Mouse (Mus musculus) frontal cortex, postnatal 14 days (tissue): ENCODE measurements around the gene Ubl4b.

Experiments
- DNase-seq, 2 experiments: peaks; one replicate each; pipeline ENCODE4 v3.0.0; 2022; ENCODE audit warnings: low spot score in 2 of 2

Ubl4b gene

GRCm38 (mm10) chr3:107567766-107568165 is 12.9 kb upstream of the Ubl4b start:
- no peak for DNase-seq

- no peak for DNase-seq
Observed at GRCm38 (mm10) chr3:107565331-107565730, 10.5 kb upstream of the Ubl4b start.

DNA sequence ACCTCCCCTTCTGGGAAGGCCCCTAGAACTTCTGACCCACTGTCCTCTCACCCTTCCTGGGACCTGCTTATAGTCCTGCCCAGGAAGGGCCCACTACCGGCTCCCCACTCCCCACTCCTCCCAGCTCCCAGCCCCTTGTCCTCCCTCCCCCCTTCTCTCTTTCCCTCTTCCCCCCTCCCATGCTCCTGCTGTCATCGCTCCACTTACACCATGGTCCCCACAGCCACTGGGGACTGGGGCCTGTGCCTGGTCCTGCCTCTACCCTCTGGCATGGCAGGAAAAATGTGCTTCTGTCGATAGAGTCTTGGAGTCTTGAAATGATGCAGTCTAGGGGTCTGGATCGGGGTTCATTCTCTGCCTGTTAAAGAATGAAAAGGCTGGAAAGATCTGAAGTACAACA is 9.0 kb upstream of the Ubl4b start:
- DNase-seq: no peak

DNA sequence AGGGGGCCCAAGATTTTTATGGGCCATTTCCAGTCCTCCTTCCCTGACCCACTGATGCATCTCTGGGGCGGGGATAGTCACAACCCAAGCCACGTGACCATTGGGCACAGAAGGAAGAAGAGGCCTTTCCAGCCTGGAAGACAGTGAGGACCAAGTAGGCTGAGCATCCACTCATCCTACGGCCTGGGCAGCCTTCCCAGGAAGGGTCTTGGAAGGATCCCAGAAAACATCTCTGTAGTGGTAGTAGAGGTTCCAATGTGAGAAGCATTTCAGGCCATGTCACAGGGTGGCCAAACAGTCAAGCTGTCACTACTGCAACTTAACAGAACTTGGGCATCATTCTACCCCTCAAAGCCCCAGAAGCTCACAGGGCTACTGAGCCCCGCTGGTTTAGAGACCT is 7.7 kb upstream of the Ubl4b start:
- no peak for DNase-seq

- DNase-seq: no peak
Observed at GRCm38 (mm10) chr3:107562104-107562503, 7.2 kb upstream of the Ubl4b start.

DNA sequence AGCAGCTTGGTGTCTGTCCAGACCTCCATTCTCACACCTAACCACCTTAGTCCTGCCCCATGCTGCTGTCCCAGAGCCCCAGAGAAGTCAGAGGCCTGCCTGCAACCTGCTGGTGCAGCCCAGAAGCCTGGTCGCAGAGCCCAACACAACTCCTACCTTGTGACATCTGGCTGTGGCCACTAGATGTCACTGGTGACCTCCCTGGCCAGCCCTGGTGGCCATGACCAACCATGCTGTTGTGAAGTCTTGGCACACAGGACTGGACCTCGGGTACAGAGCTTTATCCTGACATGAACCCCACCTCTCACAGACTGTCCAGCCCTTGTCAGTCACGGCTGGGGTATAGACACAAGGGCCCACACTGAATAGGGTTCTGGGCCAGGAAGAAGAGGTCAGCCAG is 4.3 kb upstream of the Ubl4b start:
- DNase-seq: peak in 1 of 2 experiments; percentile 50

DNA sequence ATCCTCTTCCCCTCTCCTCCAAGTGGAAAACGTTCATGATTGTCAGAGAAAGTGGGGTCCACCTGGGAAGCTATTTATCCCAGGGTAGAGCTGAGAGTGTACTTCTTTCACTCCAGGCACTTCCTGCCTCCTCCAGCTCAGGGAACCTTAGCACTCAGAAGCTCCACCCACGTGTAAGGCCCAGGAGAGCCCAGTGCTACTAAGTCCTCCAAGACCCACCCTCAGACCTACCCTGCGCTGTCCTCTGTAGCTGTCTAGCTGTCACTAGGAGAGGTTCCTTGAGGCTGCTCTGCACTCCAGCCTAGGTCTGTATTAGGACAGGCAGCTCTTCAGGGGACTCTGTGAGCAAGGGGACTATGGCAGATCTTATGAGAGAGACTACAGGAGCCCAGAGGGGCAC is 3.9 kb upstream of the Ubl4b start:
- DNase-seq: no peak

DNA sequence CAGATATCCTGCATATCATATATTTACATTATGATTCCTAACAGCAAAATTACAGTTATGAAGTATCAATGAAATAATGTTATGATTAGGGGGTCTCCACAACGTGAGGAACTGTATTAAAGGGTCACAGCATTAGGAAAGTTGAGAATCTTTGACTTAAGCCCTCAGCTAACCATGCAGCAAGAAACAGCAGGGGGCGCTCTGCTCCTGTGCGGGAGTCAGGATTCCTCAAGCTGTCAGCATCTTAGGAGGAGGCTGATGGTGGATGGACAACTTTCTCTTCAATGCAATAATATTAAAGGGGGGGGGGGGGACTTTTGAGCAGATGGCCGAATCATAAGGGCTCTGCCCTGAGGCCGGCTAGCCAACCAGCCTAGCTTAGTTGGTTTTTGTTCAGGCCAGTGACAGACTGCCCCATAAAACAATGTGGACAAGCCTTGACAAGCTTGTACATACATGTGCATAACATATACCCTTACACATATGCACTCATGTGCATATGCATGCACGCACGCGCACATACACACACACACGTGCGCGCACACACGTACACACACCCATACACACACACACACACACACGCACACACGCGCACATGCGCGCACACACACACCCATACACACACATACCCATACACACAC is 4.3 kb downstream of the Ubl4b start:
- DNase-seq: peak in 1 of 2 experiments; percentile 72

GRCm38 (mm10) chr3:107546956-107547355 is 7.9 kb downstream of the Ubl4b start:
- DNase-seq: no peak

- no peak for DNase-seq
Observed at GRCm38 (mm10) chr3:107545716-107546412, 9.0 kb downstream of the Ubl4b start.

GRCm38 (mm10) chr3:107545278-107545677 is 9.6 kb downstream of the Ubl4b start:
- DNase-seq: no peak

GRCm38 (mm10) chr3:107543158-107544080 is 11.5 kb downstream of the Ubl4b start:
- no peak for DNase-seq

GRCm38 (mm10) chr3:107542584-107542983 is 12.3 kb downstream of the Ubl4b start:
- no peak for DNase-seq

DNA sequence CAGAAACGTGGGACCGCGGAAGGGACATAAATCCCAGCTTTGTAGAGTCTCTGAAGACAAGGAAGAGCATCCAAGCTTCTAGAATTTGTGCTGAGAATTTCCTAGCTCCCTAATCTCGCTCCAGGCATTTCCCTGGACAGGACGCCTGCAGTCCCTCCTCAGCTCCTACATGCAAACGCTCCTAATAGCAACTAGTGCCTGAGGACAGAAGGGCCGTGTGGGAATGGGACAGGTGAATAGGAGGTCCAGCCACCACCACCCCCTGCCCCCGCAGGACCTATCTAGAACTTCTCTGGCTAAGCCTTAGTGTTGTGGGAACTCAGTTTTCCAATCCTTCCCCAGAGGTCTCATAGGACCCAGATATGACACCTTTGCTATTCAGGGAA is 17.4 kb downstream of the Ubl4b start:
- DNase-seq: no peak

DNA sequence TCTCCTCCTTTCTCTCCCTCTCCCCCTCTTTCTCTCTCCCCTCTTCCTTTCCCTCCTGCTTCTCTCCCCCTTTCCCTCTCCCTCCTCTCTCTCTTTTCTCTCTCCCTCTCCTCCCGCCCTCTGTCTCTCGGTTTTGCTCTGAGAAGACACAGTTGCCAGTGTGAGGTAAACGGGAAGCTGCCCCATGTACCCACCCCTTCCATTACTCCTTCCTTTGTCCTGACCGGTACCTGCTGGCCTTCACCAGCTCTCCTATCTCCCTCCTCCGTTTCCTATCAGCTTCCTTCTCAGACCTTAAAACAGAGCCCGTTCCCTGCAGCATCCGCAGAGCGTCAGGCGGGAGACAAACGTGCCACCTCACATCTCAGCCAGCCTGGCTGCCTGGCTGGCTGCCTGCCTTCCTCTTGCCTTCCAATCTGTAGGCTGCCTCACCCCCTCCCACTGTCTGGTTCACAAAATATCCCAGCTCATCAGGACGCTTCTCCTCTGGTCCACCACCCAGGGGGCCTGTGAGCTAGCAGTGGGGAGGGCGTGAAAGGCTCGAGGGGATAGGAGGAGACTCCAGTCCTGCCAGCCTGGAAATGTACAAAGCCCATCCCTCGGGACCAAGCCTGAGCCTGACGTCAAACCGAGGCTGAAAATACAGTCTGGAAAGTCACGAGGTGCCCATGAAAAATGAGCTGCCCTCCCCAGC is 17.9 kb downstream of the Ubl4b start:
- DNase-seq: peak; percentile 69 to 85

DNA sequence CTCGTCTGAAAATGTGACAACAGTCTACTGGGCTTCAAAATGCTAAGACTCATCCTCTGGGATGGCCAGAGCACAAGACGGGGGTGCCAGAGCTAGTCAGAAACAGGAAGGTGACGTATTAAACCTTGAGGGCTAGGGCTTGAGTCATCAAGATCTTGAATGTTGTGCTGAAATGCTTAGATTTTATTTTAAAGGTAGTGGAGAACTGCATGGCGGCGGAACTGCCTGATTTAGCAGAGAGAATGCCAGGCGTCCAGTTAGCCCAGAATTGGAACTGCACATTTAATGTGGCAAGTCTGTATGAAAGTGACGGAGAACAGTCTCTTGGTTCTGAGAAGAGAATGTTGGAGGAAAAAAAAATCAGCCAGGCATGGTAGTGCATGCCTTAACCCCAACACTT is 19.9 kb downstream of the Ubl4b start:
- no peak for DNase-seq

GRCm38 (mm10) chr3:107533532-107533931 is 21.3 kb downstream of the Ubl4b start:
- DNase-seq: no peak

DNA sequence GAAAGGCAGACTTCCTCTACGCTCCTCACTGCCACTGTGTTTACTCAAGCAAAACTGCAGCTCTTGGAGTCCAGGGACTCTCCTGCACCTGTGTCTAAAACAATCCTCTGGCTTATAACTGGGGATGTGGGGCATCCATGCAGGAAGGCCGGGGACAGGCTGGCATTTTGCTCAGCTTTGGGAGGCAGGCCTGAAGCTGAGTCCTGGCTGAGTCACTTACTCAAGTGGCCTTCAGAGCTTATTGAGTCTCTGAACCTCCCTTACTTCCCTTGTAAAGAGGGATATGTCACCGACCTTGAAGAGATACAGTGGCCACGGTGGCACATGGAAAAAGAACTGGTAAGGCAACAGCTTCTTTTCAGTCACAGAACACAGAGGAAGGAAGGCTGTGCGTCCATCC is 24.3 kb downstream of the Ubl4b start:
- DNase-seq: no peak

- no peak for DNase-seq
Observed at GRCm38 (mm10) chr3:107529182-107529581, 25.7 kb downstream of the Ubl4b start.

- peak; percentile 68 to 88 for DNase-seq
Observed at GRCm38 (mm10) chr3:107528401-107529118, 26.3 kb downstream of the Ubl4b start.

GRCm38 (mm10) chr3:107524547-107524946 is 30.3 kb downstream of the Ubl4b start:
- no peak for DNase-seq
